Mouse (Mus musculus) inflammation-experienced regulatory T-cells, adult 16 weeks (primary cell): Measurements from ENCODE around the gene Atp4a. TPM values are rescaled to one million over a fixed set of nuclear protein-coding genes. Genes with fewer than 3 reads are reported as not detected.

ENCODE experiments used
- polyA plus RNA-seq: library from polyadenylated mRNA; unstranded; fragments of 100-300 nt; shearing (Covaris generic); gene quantifications from one replicate; pipeline ENCODE4 v1.2.1, GENCODE M21; 2017

Gene Atp4a
- polyA plus RNA-seq = not detected

GRCm38 (mm10) chr7:30711942-30712341 is at the start of gene Atp4a:
Gene Atp4a, plus strand, starts transcription at chr7:30712209.

GRCm38 (mm10) chr7:30664529-30665200 is 47.3 kb upstream of the Atp4a start, which contains the start of gene Haus5:
Gene Haus5, minus strand, starts transcription at chr7:30664994.

GRCm38 (mm10) chr7:30671480-30671879 is 40.5 kb upstream of the Atp4a start, which contains the start of gene Pmis2:
Gene Pmis2, minus strand, starts transcription at chr7:30671605.

GRCm38 (mm10) chr7:30698589-30698988 is 13.4 kb upstream of the Atp4a start, which contains the start of gene 2200002J24Rik:
Gene 2200002J24Rik, plus strand, starts transcription at chr7:30698926.

GRCm38 (mm10) chr7:30729396-30730063 is 17.5 kb downstream of the Atp4a start, which contains the start of gene Tmem147:
Gene Tmem147, minus strand, starts transcription at chr7:30729540.

GRCm38 (mm10) chr7:30743617-30744016 is 31.6 kb downstream of the Atp4a start, which contains the start of gene Gapdhs:
Gene Gapdhs, minus strand, starts transcription at chr7:30743681.

GRCm38 (mm10) chr7:30751086-30751669 is 39.2 kb downstream of the Atp4a start, which contains the start of gene Sbsn:
Gene Sbsn, plus strand, starts transcription at chr7:30751471.

GRCm38 (mm10) chr7:30763456-30763855 is 51.4 kb downstream of the Atp4a start, which contains the start of gene Dmkn:
Gene Dmkn, plus strand, starts transcription at chr7:30763756.

Other genes with a start within 250 kb of the Atp4a start
- not detected for gene Prodh2, start 218.6 kb upstream of the Atp4a start, polyA plus RNA-seq
- 1.5 TPM for gene Arhgap33, start 177.1 kb upstream of the Atp4a start, polyA plus RNA-seq
- gene Hspb6, start 160.0 kb upstream of the Atp4a start, polyA plus RNA-seq = 3.7 TPM
- 10.8 TPM for gene Proser3, start 159.9 kb upstream of the Atp4a start, polyA plus RNA-seq
- gene Lin37, start 152.4 kb upstream of the Atp4a start, polyA plus RNA-seq = 102 TPM
- 47.4 TPM for gene U2af1l4, start 148.9 kb upstream of the Atp4a start, polyA plus RNA-seq
- gene Gm49396, start 148.9 kb upstream of the Atp4a start, polyA plus RNA-seq = 122 TPM
- 244 TPM for gene Psenen, start 148.6 kb upstream of the Atp4a start, polyA plus RNA-seq
- gene Igflr1, start 146.8 kb upstream of the Atp4a start, polyA plus RNA-seq = 235 TPM
- 10.1 TPM for gene Kmt2b, start 123.5 kb upstream of the Atp4a start, polyA plus RNA-seq
- 19.2 TPM for gene Zbtb32, start 113.3 kb upstream of the Atp4a start, polyA plus RNA-seq
- 0.82 TPM for gene Upk1a, start 99.4 kb upstream of the Atp4a start, polyA plus RNA-seq
- 664 TPM for gene Cox6b1, start 86.1 kb upstream of the Atp4a start, polyA plus RNA-seq
- not detected for gene Etv2, start 76.4 kb upstream of the Atp4a start, polyA plus RNA-seq
- gene Rbm42, start 61.9 kb upstream of the Atp4a start, polyA plus RNA-seq = 224 TPM
- 41.2 TPM for gene Haus5, start 47.2 kb upstream of the Atp4a start, polyA plus RNA-seq
- not detected for gene Pmis2, start 40.6 kb upstream of the Atp4a start, polyA plus RNA-seq
- gene 2200002J24Rik, start 13.3 kb upstream of the Atp4a start, polyA plus RNA-seq = not detected
- 117 TPM for gene Tmem147, start 17.3 kb downstream of the Atp4a start, polyA plus RNA-seq
- gene Gapdhs, start 31.5 kb downstream of the Atp4a start, polyA plus RNA-seq = 0.37 TPM
- gene Sbsn, start 39.3 kb downstream of the Atp4a start, polyA plus RNA-seq = 1.3 TPM
- gene Dmkn, start 51.5 kb downstream of the Atp4a start, polyA plus RNA-seq = not detected
- not detected for gene Krtdap, start 75.7 kb downstream of the Atp4a start, polyA plus RNA-seq
- not detected for gene Ffar2, start 111.6 kb downstream of the Atp4a start, polyA plus RNA-seq
- not detected for gene Ffar3, start 144.0 kb downstream of the Atp4a start, polyA plus RNA-seq
- gene Ffar1, start 149.4 kb downstream of the Atp4a start, polyA plus RNA-seq = 0.24 TPM
- 24.5 TPM for gene Cd22, start 168.1 kb downstream of the Atp4a start, polyA plus RNA-seq
- 0.12 TPM for gene Mag, start 202.7 kb downstream of the Atp4a start, polyA plus RNA-seq
- gene Hamp2, start 212.5 kb downstream of the Atp4a start, polyA plus RNA-seq = not detected
- gene Hamp, start 231.8 kb downstream of the Atp4a start, polyA plus RNA-seq = not detected
- 10.4 TPM for gene Usf2, start 244.6 kb downstream of the Atp4a start, polyA plus RNA-seq